Mouse (Mus musculus) ES-Bruce4 (cell line): ENCODE results near the gene 4930558K02Rik.

Source experiments
- CTCF ChIP-seq: IDR thresholded peaks from one replicate; pipeline ENCODE4 v1.8.1; 2011; ENCODE audit warnings: low read depth, low read length
- EP300 ChIP-seq: IDR thresholded peaks from 2 replicates; pipeline ENCODE4 v1.6.1; 2011; ENCODE audit warnings: low read depth, low read length; ENCODE audit not compliant: insufficient read depth
- POLR2A ChIP-seq: IDR thresholded peaks from one replicate; pipeline ENCODE4 v1.8.1; 2011; ENCODE audit warnings: low read length; ENCODE audit not compliant: insufficient read depth

DNA sequence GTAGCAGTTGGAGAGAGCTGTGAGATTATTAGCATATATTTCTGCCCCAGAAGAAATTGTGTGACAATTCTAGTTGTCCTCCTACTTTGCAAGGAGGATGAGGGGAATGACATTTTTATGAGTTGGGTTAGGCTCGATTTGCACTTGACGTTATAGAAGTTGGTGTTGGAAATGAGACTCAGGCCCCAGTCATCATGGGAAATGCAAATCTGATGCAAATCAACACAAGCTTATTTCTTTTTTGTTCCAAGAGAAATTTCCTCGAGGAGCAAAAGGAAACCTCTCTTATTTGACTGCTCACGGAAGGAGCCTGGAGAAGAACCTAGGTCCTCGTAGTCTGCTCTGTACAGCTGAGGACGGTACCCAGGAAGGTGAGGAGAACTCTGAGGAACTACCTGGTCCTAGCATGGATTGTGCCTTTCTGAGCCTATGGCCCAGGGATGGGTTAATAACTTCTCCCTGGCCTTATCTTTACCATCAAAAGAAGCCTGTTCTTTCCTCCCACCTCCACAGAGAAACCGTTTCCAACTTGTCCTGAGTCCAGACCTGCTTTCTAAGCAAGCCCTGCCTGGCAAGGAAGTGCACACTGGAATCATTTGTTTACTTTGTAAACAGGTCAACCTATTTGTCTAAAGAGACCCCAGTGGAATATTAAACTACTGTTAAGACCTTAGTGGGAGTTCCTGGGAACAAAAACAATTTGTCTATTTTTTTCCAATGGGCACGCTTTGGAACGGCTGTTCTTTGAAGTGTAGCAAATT is 76.6 kb downstream of the 4930558K02Rik start:
- TF ChIP-seq EP300 = no peak
- TF ChIP-seq CTCF = no peak
- TF ChIP-seq POLR2A = no peak
